Mouse (Mus musculus) gastrocnemius, postnatal 25 days (tissue): ENCODE results near the gene Ube2o. TPM values are rescaled to one million over a fixed set of nuclear protein-coding genes. Genes with fewer than 3 reads are reported as not detected.

Experiments
- total RNA-seq, 2 experiments: library from RNA; stranded (reverse); gene quantifications; 1 replicate in 1 of 2; 2 replicates in 1 of 2; pipeline ENCODE4 v1.2.3; 2021

Ube2o gene
- total RNA-seq, 2 experiments from 2014 or later: 17.9 to 20.4 TPM

Other genes starting within 250 kb of the Ube2o start
- under 1 TPM in 1 of 2 experiments, not detected in 1; 0.27 TPM for gene Foxj1, start 246.0 kb downstream of the Ube2o start, total RNA-seq
- 10 to 100 TPM; 21.8 to 31.4 TPM for gene Rnf157, start 168.4 kb downstream of the Ube2o start, total RNA-seq
- 10 to 100 TPM; 35.9 to 40.4 TPM for gene Ubald2, start 147.4 kb downstream of the Ube2o start, total RNA-seq
- gene Qrich2, start 115.2 kb downstream of the Ube2o start, total RNA-seq: not detected
- gene Prpsap1, start 87.2 kb downstream of the Ube2o start, total RNA-seq: 10 to 100 TPM; 17.0 to 18.9 TPM
- gene Sphk1, start 50.5 kb downstream of the Ube2o start, total RNA-seq: 1 to 10 TPM in 1 of 2 experiments, under 1 TPM in 1; 0.94 to 2.0 TPM
- not detected for gene Aanat, start 5.0 kb upstream of the Ube2o start, total RNA-seq
- gene Rhbdf2, start 45.6 kb upstream of the Ube2o start, total RNA-seq: 1 to 10 TPM; 6.3 to 7.5 TPM
- under 1 TPM in 1 of 2 experiments, not detected in 1; 0.35 TPM for gene Prcd, start 72.1 kb upstream of the Ube2o start, total RNA-seq
- 10 to 100 TPM in 1 of 2 experiments, 1 to 10 TPM in 1; 7.5 to 14.7 TPM for gene Cygb, start 72.9 kb upstream of the Ube2o start, total RNA-seq
- not detected for gene St6galnac1, start 194.1 kb upstream of the Ube2o start, total RNA-seq
- 10 to 100 TPM; 13.2 to 14.7 TPM for gene Mxra7, start 246.6 kb upstream of the Ube2o start, total RNA-seq